Mouse (Mus musculus): Measurements from ENCODE around the gene Mapk7. TPM values are rescaled to one million over a fixed set of nuclear protein-coding genes. Genes with fewer than 3 reads are reported as not detected.

Mapk7 gene
- total RNA-seq, 2 experiments from 2014 or later = 19.1 to 26.9 TPM

- DNase-seq (ENCODE audit: low spot score in 2 of 2) = no peak
- intact Hi-C loops (cut with DNase I) = no loop called here
Observed at GRCm38 (mm10) chr11:61476786-61477382, 17.3 kb downstream of the Mapk7 start.

- intact Hi-C loops (cut with DNase I) = no loop called here
- DNase-seq (ENCODE audit: low spot score in 2 of 2) = no peak
Observed at GRCm38 (mm10) chr11:61473630-61474029, 20.6 kb downstream of the Mapk7 start.

GRCm38 (mm10) chr11:61470880-61471279 lies 23.3 kb downstream of the Mapk7 start:
- no peak for DNase-seq (ENCODE audit: low spot score in 2 of 2)
- intact Hi-C loops (cut with DNase I) = no loop called here

GRCm38 (mm10) chr11:61469317-61469917 lies 24.8 kb downstream of the Mapk7 start:
- intact Hi-C loops (cut with DNase I) = no loop called here
- DNase-seq (ENCODE audit: low spot score in 2 of 2) = no peak

- intact Hi-C loops (cut with DNase I) = no loop called here
- no peak for DNase-seq (ENCODE audit: low spot score in 2 of 2)
Observed at GRCm38 (mm10) chr11:61468534-61468933, 25.7 kb downstream of the Mapk7 start.

- no peak for DNase-seq (ENCODE audit: low spot score in 2 of 2)
- intact Hi-C loops (cut with DNase I) = no loop called here
Observed at GRCm38 (mm10) chr11:61465422-61465821, 28.8 kb downstream of the Mapk7 start.

- intact Hi-C loops (cut with DNase I) = no loop called here
- DNase-seq (ENCODE audit: low spot score in 2 of 2) = no peak
Observed at GRCm38 (mm10) chr11:61464071-61464470, 30.1 kb downstream of the Mapk7 start.

- peak in 1 of 2 experiments; percentile 45 for DNase-seq (ENCODE audit: low spot score in 2 of 2)
- intact Hi-C loops (cut with DNase I) = no loop called here
Observed at GRCm38 (mm10) chr11:61449499-61450292, 44.5 kb downstream of the Mapk7 start.

GRCm38 (mm10) chr11:61448599-61449225 lies 45.5 kb downstream of the Mapk7 start:
- intact Hi-C loops (cut with DNase I) = no loop called here
- peak in 1 of 2 experiments; percentile 78 for DNase-seq (ENCODE audit: low spot score in 2 of 2)

- intact Hi-C loops (cut with DNase I) = no loop called here
- peak in 1 of 2 experiments; percentile 36 for DNase-seq (ENCODE audit: low spot score in 2 of 2)
Observed at GRCm38 (mm10) chr11:61448041-61448440, 46.2 kb downstream of the Mapk7 start.

GRCm38 (mm10) chr11:61447296-61447695 lies 46.9 kb downstream of the Mapk7 start:
- no peak for DNase-seq (ENCODE audit: low spot score in 2 of 2)
- intact Hi-C loops (cut with DNase I) = no loop called here

GRCm38 (mm10) chr11:61443807-61444206 lies 50.4 kb downstream of the Mapk7 start:
- no peak for DNase-seq (ENCODE audit: low spot score in 2 of 2)
- intact Hi-C loops (cut with DNase I) = no loop called here

GRCm38 (mm10) chr11:61441670-61442069 lies 52.5 kb downstream of the Mapk7 start:
- DNase-seq (ENCODE audit: low spot score in 2 of 2) = peak; percentile 60 to 89
- intact Hi-C loops (cut with DNase I) = no loop called here

GRCm38 (mm10) chr11:61440416-61440815 lies 53.8 kb downstream of the Mapk7 start:
- DNase-seq (ENCODE audit: low spot score in 2 of 2) = no peak
- intact Hi-C loops (cut with DNase I) = no loop called here

- DNase-seq (ENCODE audit: low spot score in 2 of 2) = peak in 1 of 2 experiments; percentile 72
- intact Hi-C loops (cut with DNase I) = no loop called here
Observed at GRCm38 (mm10) chr11:61439170-61439569, 55.0 kb downstream of the Mapk7 start.

Other genes starting within 250 kb of the Mapk7 start
- 10 to 100 TPM; 48.2 to 49.2 TPM for gene Aldh3a2, start 226.9 kb downstream of the Mapk7 start, total RNA-seq (2021)
- gene Slc47a2, start 151.5 kb downstream of the Mapk7 start, total RNA-seq (2021) = under 1 TPM; 0.14 to 0.37 TPM
- 1 to 10 TPM; 1.7 to 2.6 TPM for gene Slc47a1, start 116.1 kb downstream of the Mapk7 start, total RNA-seq (2021)
- gene Rnf112, start 40.3 kb downstream of the Mapk7 start, total RNA-seq (2021) = 100 to 1,000 TPM; 296 to 321 TPM
- gene Mfap4, start 9.0 kb downstream of the Mapk7 start, total RNA-seq (2021) = 1 to 10 TPM; 4.2 to 5.5 TPM
- 10 to 100 TPM; 43.2 to 44.9 TPM for gene B9d1, start 10.7 kb upstream of the Mapk7 start, total RNA-seq (2021)
- gene Epn2, start 85.3 kb upstream of the Mapk7 start, total RNA-seq (2021) = 100 to 1,000 TPM; 118 to 133 TPM
- 1 to 10 TPM; 5.1 to 6.7 TPM for gene Grap, start 158.9 kb upstream of the Mapk7 start, total RNA-seq (2021)
- gene Fam83g, start 189.7 kb upstream of the Mapk7 start, total RNA-seq (2021) = not detected
- under 1 TPM; 0.21 to 0.23 TPM for gene Slc5a10, start 226.4 kb upstream of the Mapk7 start, total RNA-seq (2021)